Mouse (Mus musculus) midbrain, embryonic 15.5 days (tissue): ENCODE data around the gene Ccnb2. TPM values are rescaled to one million over a fixed set of nuclear protein-coding genes. Genes with fewer than 3 reads are reported as not detected.

Experiments used
- ATAC-seq: fragments of 200-750 bp; cut with Nextera tagmentation; replicated peaks from 2 replicates; pipeline ENCODE4 v1.8.0; 2017; ENCODE audit warnings: moderate TSS enrichment
- H3K27ac ChIP-seq: fragments of 300-500 bp; sonication (generic); 2 replicates; pipeline ENCODE4 v1.5.1; 2015; ENCODE audit warnings: mild to moderate bottlenecking, inconsistent platforms
- H3K27me3 ChIP-seq: fragments of 300-500 bp; sonication (generic); replicated peaks from 2 replicates; pipeline ENCODE4 v1.6.1; 2015; ENCODE audit warnings: inconsistent platforms
- H3K36me3 ChIP-seq: fragments of 300-500 bp; sonication (generic); replicated peaks from 2 replicates; pipeline ENCODE4 v1.6.1; 2015; ENCODE audit warnings: inconsistent platforms
- H3K4me1 ChIP-seq: fragments of 300-500 bp; sonication (generic); 2 replicates; pipeline ENCODE4 v1.6.1; 2015; ENCODE audit warnings: inconsistent platforms
- H3K4me2 ChIP-seq: fragments of 300-500 bp; sonication (generic); 2 replicates; pipeline ENCODE4 v1.6.1; 2015; ENCODE audit warnings: inconsistent platforms, mild to moderate bottlenecking, moderate library complexity
- H3K4me3 ChIP-seq: fragments of 300-500 bp; sonication (generic); 2 replicates; pipeline ENCODE4 v1.5.1; 2015; ENCODE audit warnings: mild to moderate bottlenecking, inconsistent platforms
- H3K9ac ChIP-seq: fragments of 300-500 bp; sonication (generic); 2 replicates; pipeline ENCODE4 v1.6.1; 2015; ENCODE audit warnings: mild to moderate bottlenecking, inconsistent platforms
- H3K9me3 ChIP-seq: fragments of 300-500 bp; sonication (generic); 2 replicates; pipeline ENCODE4 v1.6.1; 2016; ENCODE audit warnings: inconsistent platforms
- WGBS: fragments of 180-500 bp; shearing (Covaris S2); methylation state at CpG from one replicate; pipeline ENCODE4 v1.1.7; 2015; ENCODE audit warnings: mixed read lengths; 5-methylcytosine and 5-hydroxymethylcytosine counted together
- polyA plus RNA-seq: library from polyadenylated mRNA; unstranded; fragments of >200 nt; fragmentation: Nextera tagmentation; extraction: Ambion mirVana; gene quantifications from 2 replicates; pipeline ENCODE4 v1.2.1, GENCODE M21; 2015

Gene Ccnb2
- polyA plus RNA-seq, 1 experiment from 2014 or later = 22.5 TPM

DNA sequence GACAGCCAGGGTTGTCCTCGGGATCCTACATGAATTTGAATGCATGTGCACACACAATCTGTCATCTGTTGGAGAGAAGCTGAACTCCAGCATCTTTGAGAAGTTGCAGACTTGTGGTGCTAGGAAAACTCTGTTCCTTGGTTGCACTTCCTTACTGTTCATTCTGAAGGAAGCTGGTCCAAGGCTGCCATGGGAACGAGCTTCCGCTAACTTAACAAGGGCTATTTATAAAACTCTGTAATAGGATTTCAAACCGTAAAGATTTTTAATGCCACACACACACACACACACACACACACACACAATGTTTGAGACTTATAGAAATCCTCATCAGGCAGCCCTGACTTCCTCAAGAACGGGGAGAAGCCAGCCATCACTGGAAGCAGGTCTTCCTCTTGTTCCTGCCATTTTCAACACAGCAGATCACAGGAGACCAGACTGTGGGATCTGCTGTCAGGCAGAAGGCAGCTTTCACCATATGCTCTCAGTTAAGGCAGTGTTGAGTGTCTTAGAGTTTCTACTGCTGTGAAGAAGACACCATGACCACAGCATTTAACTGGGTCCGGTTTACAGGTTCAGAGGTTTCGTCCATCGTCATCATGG lies 19.3 kb downstream of the Ccnb2 start:
- H3K4me3 ChIP-seq = no peak overlapping the region
- ATAC-seq = no peak
- H3K27ac ChIP-seq = no peak overlapping the region
- no peaks in the 10 kb centered on the region for H3K9me3 ChIP-seq
- no peaks in the 10 kb centered on the region for H3K4me1 ChIP-seq
- WGBS = 80% methylated on average over 8 of the region's 8 CpGs
- no peak overlapping the region for H3K9ac ChIP-seq
- no peaks in the 10 kb centered on the region for H3K27me3 ChIP-seq
- no peaks in the 10 kb centered on the region for H3K36me3 ChIP-seq
- no peak overlapping the region for H3K4me2 ChIP-seq

DNA sequence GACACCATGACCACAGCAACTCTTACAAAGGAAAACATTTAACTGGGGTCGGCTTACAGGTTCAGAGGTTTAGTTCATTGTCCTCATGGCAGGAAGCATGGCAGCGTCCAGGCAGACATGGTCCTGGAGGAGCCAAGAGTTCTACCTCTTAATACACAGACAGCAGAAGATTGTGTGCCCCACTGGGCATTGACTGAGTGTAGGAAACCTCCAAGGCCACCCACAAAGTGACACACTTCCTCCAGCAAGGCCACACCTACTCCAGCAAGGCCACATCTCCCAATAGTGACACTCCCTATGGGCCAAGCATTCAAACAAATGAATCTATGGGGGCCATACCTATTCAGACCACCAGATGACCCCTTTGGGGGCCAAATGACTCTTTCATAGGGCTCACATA lies 25.3 kb downstream of the Ccnb2 start:
- Histone ChIP-seq H3K36me3 (no peaks in the 10 kb centered on the region), H3K9ac (no peak overlapping the region), H3K27me3 (no peaks in the 10 kb centered on the region), H3K4me3 (no peak overlapping the region), H3K9me3 (no peaks in the 10 kb centered on the region), H3K27ac (no peak overlapping the region), H3K4me2 (no peak overlapping the region), H3K4me1 (peaks cover 5% of the 10 kb centered on the region; the same call in 1 of the 2 replicates)
- no peak for ATAC-seq
- WGBS = 90% methylated on average over 2 of the region's 2 CpGs

DNA sequence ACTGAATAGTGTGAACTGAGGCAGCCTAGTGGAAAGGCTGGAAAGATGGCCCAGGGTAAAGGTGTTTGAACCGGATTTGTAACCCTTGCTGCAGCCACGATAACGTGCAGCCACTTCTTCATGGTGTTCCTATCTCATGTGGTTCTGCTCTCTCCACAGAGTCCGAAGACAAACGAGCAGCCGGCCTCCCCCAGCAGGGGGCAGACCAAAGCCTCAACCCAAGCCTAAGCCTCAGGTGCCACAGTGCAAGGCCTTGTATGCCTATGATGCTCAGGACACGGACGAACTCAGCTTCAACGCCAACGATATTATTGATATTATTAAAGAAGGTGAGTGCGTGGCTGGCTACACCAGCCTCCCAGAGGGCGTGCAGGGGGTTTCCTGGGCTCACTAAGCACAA lies 25.7 kb downstream of the Ccnb2 start:
- H3K9ac ChIP-seq = no peak overlapping the region
- 84% methylated on average over 12 of the region's 12 CpGs for WGBS
- no peak overlapping the region for H3K4me2 ChIP-seq

DNA sequence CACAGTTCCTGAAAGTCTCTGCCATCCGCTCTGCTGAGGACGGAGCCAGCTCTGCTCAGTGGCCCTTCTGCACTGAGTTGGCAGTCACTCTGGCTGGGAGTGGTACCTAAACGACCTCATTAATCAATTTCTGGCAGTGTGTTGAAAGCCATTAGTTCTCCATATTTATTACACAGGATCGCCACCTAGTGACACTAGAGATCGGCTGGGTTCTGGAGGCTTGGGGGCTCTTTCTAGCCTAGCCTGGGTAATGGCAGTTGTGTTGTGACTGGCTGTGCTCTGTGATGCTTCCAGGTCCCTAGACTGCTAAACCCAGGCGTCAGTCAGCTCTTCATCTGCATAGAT lies 28.8 kb downstream of the Ccnb2 start:
- H3K4me1 ChIP-seq = peaks cover 5% of the 10 kb centered on the region; the same call in 1 of the 2 replicates
- H3K4me2 ChIP-seq = no peak overlapping the region
- no peak overlapping the region for H3K4me3 ChIP-seq
- no peaks in the 10 kb centered on the region for H3K9me3 ChIP-seq
- H3K9ac ChIP-seq = no peak overlapping the region
- no peak overlapping the region for H3K27ac ChIP-seq
- no peaks in the 10 kb centered on the region for H3K27me3 ChIP-seq
- WGBS = 29% methylated on average over 6 of the region's 6 CpGs
- peak; percentile 65 for ATAC-seq
- no peaks in the 10 kb centered on the region for H3K36me3 ChIP-seq

More for the DNA sequence above, 25.7 kb downstream of the Ccnb2 start:
- H3K4me1 ChIP-seq = peaks cover 5% of the 10 kb centered on the region; the same call in 1 of the 2 replicates
- H3K27ac ChIP-seq = no peak overlapping the region
- no peaks in the 10 kb centered on the region for H3K27me3 ChIP-seq
- no peak overlapping the region for H3K4me3 ChIP-seq
- ATAC-seq = no peak
- H3K36me3 ChIP-seq = no peaks in the 10 kb centered on the region
- no peaks in the 10 kb centered on the region for H3K9me3 ChIP-seq

DNA sequence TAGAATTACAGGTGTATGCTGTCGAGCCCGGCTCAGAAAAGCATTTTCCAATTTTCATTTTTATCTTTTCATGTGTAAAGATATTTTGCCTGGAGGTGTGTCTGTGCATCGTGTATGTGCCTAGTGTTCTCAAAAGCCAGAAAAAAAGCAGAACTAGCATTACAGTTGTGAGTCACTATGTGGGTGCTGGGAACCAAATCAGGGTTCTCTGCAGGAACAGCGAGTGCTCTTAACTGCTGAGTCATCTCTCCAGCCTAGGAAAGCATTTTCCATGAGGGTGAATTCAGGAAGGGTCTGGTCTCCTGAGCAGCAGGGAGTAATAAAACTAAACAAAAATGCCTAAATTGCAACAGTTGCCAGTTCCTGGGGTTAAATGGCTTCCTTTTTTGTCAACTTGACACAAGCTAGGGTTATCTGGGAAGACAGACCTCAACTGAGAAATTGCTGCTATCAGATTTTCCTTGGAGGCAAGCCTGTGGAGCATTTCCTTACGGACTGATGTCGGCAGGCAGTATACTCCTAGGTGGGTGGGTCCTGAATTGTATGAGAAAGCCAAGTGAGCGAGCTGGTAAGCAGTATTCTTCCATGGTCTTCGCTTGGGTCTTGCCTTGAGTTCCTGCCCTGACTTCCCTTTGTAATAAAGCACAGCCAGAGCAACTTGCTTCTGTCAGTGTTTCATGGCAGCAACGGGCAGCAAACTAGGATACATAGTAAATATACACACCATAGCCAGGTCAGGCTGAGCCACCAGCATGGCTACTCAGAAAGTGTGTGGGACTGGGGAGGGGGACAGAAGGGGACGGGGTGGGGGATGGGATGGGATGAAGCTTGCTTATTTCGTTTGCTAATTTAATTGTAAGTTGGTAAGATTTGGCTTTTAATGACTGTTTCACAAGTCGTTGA lies 29.4 kb downstream of the Ccnb2 start:
- Histone ChIP-seq H3K27me3 (no peaks in the 10 kb centered on the region), H3K4me1 (peaks cover 5% of the 10 kb centered on the region; the same call in 1 of the 2 replicates), H3K36me3 (no peaks in the 10 kb centered on the region), H3K4me3 (no peak overlapping the region), H3K9me3 (no peaks in the 10 kb centered on the region), H3K4me2 (no peak overlapping the region), H3K27ac (no peak overlapping the region), H3K9ac (no peak overlapping the region)
- no peak for ATAC-seq
- WGBS = 77% methylated on average over 12 of the region's 12 CpGs

DNA sequence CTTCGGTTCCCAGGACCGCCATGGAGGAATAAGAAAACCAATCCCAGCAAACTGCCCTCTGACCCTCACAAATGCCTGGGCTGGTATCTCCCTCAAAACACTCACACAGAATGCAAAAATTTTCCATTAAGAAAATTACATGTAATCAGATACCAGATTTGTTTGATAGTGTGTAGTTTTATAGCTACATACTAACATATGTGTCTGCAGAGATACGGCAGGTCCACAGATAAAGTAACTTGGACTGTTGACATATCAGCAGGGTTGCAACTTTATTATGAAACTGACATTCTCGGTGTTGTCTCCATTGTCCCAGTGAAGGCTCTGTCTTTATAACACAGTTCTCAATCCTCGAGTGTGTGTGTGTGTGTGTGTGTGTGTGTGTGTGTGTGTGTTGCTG lies 30.3 kb downstream of the Ccnb2 start:
- Histone ChIP-seq H3K9ac (no peak overlapping the region), H3K9me3 (no peaks in the 10 kb centered on the region), H3K27me3 (no peaks in the 10 kb centered on the region), H3K4me2 (no peak overlapping the region), H3K36me3 (no peaks in the 10 kb centered on the region), H3K4me1 (peaks cover 5% of the 10 kb centered on the region; the same call in 1 of the 2 replicates), H3K4me3 (no peak overlapping the region), H3K27ac (no peak overlapping the region)
- ATAC-seq = no peak
- 91% methylated on average over 5 of the region's 5 CpGs for WGBS

DNA sequence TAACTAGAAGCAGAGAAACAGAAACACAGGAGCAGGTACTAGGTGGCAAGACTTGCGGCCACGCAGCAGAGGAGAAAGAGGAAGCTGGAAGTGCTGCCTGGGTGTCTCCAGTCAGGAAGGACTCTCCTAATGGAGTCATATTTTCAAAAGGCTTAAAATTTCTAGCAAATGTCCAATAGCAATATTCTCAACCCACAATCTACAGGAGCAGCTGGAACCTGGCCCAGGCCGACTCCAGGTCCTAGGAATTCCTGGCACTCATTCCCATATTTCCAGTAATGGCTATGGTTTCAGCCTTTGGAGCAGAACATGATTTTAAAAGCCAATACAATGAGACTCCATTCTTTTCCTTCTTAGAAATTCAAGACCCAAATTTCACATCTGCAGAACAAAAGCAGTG lies 31.8 kb downstream of the Ccnb2 start:
- ATAC-seq = no peak

DNA sequence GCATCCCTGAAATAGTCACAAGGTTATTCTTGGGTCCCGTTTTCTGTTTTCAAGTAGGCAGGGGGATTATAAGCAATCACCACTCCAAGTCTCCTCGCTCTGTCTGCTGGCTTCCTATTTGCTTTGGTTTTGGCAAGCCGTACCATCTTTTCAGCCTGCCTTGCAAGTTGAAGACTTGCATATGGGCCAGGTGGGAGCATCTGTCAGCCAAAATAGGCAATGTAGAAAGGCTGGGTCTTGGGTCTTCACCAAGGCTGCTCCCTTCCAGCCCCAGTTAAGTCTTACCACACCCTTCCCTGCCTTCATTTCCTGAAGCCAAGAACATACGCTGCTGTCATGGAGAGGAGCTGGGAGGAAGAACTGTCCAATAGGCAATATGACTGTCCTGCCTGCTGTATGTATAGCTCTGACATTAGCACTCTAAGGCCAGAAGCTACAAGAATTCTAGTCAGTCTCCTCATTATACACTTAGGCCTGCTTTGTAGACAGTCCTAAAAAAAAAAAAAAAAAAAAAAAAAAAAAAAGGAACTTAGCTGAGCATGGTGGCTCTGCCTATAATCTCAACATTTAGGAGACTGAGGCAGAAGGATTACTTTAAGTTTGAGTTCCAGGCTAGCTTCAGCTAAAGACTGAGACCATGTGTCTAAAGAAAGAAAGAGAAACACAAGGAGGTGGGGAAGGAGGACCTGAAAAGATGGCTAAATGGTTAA lies 33.8 kb downstream of the Ccnb2 start:
- Histone ChIP-seq H3K4me2 (no peak overlapping the region), H3K4me1 (peaks cover 5% of the 10 kb centered on the region; the same call in 1 of the 2 replicates), H3K36me3 (no peaks in the 10 kb centered on the region), H3K9ac (no peak overlapping the region), H3K27me3 (no peaks in the 10 kb centered on the region), H3K27ac (no peak overlapping the region), H3K4me3 (no peak overlapping the region), H3K9me3 (no peaks in the 10 kb centered on the region)
- WGBS = 88% methylated on average over 4 of the region's 4 CpGs
- no peak for ATAC-seq

More for the DNA sequence above, 31.8 kb downstream of the Ccnb2 start:
- Histone ChIP-seq H3K27me3 (no peaks in the 10 kb centered on the region), H3K9me3 (no peaks in the 10 kb centered on the region), H3K4me1 (peaks cover 5% of the 10 kb centered on the region; the same call in 1 of the 2 replicates), H3K4me2 (no peak overlapping the region), H3K9ac (no peak overlapping the region), H3K4me3 (no peak overlapping the region), H3K36me3 (no peaks in the 10 kb centered on the region), H3K27ac (no peak overlapping the region)
- 91% methylated on average over 3 of the region's 3 CpGs for WGBS

DNA sequence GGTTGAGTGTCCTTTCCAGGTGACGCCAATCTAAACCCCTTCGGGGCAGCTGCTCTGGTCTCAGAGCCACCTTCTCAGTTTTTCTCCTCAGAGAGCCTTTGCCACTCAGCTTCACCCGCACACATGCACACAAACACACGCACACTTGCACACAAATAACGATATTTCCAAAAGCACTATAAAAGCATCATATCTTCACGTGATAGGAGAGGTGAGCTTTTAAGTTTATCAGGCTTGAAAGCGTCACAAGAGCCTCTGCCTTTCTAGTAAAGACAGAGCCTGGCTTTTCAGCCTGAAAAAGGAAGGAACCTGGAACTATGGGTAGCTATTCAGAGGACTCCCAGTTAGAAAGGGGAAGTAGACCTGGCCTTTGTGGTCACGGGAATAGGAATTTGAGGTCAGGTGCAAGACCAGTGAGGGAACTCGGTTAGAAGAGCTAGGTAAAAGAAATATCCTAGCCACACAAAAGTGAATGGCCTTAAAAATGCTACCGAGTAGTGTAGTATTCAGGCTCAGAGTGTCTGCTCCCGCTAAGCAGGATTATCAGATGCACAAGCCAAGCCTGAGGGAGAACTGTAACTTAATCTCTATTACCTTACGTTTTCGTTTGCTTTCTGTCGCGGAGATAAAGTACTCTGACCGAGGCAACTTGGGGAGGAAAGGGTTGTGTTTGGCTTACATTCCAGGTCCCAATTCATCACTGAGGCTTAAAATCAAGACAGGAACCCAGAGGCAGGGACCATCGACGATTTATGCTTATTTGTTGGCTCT lies 36.2 kb downstream of the Ccnb2 start:
- H3K27me3 ChIP-seq = no peaks in the 10 kb centered on the region
- no peak overlapping the region for H3K9ac ChIP-seq
- H3K4me3 ChIP-seq = no peak overlapping the region
- no peak overlapping the region for H3K4me2 ChIP-seq
- ATAC-seq = no peak
- 89% methylated on average over 18 of the region's 18 CpGs for WGBS
- no peaks in the 10 kb centered on the region for H3K36me3 ChIP-seq
- H3K4me1 ChIP-seq = no peaks in the 10 kb centered on the region
- H3K9me3 ChIP-seq = no peaks in the 10 kb centered on the region
- H3K27ac ChIP-seq = no peak overlapping the region

DNA sequence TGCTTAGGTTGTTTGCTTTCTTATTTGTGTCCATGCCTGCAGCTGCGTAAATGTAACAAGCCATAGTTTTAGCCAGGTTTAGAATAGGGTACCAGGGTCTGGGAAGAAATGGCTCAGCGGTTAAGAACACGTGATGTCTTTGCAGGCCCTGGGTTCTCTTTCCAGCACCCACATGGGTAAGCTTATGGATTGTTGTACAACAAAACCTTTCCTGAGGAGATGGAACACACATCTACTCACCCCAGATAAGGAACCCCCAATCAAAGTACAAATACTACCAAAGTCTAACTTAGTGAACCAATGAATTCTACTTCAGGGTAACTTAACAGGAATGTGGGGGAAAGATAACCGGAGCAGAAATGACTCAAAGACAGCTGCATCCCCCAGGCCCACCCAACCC lies 36.9 kb downstream of the Ccnb2 start:
- 95% methylated on average over 4 of the region's 4 CpGs for WGBS

DNA sequence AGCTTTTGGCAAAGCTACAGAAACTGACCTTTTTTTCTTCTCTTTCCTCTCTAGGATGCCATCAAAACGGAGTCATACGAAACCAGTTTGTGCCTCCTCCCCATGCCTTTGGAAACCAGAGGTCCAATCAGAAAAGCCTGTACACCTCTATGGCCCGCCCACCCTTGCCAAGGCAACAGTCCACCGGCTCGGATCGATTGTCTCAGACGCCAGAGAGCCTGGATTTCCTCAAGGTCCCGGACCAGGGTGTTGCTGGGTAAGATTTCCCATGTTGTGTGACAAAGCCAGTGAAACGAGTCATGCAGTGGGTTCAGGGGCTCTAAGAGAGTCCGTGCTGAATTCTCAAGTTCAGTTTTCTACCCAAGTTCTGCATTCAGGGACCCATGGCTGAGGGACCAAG lies 37.6 kb downstream of the Ccnb2 start:
- H3K4me1 ChIP-seq = no peaks in the 10 kb centered on the region
- no peak overlapping the region for H3K9ac ChIP-seq
- H3K27me3 ChIP-seq = no peaks in the 10 kb centered on the region
- no peaks in the 10 kb centered on the region for H3K9me3 ChIP-seq
- H3K36me3 ChIP-seq = no peaks in the 10 kb centered on the region
- H3K27ac ChIP-seq = no peak overlapping the region
- 74% methylated on average over 10 of the region's 10 CpGs for WGBS
- H3K4me2 ChIP-seq = no peak overlapping the region
- no peak for ATAC-seq
- H3K4me3 ChIP-seq = no peak overlapping the region

More for the DNA sequence above, 36.9 kb downstream of the Ccnb2 start:
- Histone ChIP-seq H3K36me3 (no peaks in the 10 kb centered on the region), H3K4me2 (no peak overlapping the region), H3K27me3 (no peaks in the 10 kb centered on the region), H3K9ac (no peak overlapping the region), H3K4me3 (no peak overlapping the region), H3K9me3 (no peaks in the 10 kb centered on the region), H3K27ac (no peak overlapping the region), H3K4me1 (no peaks in the 10 kb centered on the region)
- ATAC-seq = no peak

DNA sequence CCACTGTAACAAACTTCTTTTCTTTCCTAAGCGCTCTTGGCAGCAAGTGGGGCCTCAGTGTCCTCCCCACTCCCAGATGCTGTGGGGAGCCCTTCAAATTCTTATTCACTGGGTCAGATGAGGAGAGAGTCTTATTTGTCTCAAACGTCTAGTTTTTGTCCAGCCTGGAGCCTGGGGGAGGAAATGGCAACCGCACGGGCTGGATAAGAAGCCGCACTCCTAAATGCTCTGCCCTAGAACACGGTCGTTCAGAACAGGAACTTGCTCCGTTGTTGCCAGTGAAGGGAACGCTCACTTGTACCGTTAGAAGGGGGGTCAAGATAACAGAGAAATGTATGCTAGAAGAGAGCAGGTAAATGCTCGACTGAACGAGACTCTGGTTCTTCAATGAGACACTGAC lies 39.3 kb downstream of the Ccnb2 start:
- H3K9me3 ChIP-seq = no peaks in the 10 kb centered on the region
- no peak overlapping the region for H3K27ac ChIP-seq
- no peak for ATAC-seq
- no peaks in the 10 kb centered on the region for H3K27me3 ChIP-seq
- H3K4me1 ChIP-seq = no peaks in the 10 kb centered on the region
- H3K4me3 ChIP-seq = no peak overlapping the region
- H3K9ac ChIP-seq = no peak overlapping the region
- H3K36me3 ChIP-seq = no peaks in the 10 kb centered on the region
- WGBS = 81% methylated on average over 12 of the region's 12 CpGs
- no peak overlapping the region for H3K4me2 ChIP-seq
